Mouse (Mus musculus): Measurements from ENCODE around the gene Rbp3.

The Rbp3 gene

GRCm38 (mm10) chr14:33974752-33975151, 20.9 kb downstream of the Rbp3 start:
- DNase-seq (ENCODE audit: low spot score in 2 of 2): no peak

- no peak for DNase-seq (ENCODE audit: low spot score in 2 of 2)
Observed at GRCm38 (mm10) chr14:33977748-33978147, 23.9 kb downstream of the Rbp3 start.

- DNase-seq (ENCODE audit: low spot score in 2 of 2): no peak
Observed at GRCm38 (mm10) chr14:33978604-33979059, 24.8 kb downstream of the Rbp3 start, which contains the start of gene Zfp488. Zfp488 (minus strand) TSS chr14:33978764.

DNA sequence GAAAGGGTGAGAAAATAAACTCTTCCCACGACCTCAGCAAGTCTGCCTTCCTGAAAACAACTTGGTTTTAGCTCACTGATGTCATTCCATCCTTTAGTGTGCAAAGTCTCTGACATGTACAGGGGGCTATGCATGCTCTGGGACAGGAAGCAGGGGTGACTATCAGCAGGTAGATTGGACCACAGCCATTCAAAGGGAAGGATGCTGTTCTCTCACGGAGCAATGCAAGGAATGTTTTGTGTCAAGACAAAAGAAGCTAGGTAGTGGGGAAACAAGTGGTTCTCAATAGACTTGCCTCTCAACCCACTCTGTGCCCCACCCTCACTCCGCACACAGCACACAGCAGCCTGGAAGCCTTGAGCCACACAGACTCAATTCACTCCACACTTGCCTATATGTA, 35.4 kb downstream of the Rbp3 start:
- DNase-seq (ENCODE audit: low spot score in 2 of 2): no peak

GRCm38 (mm10) chr14:33991971-33992370, 38.2 kb downstream of the Rbp3 start:
- no peak for DNase-seq (ENCODE audit: low spot score in 2 of 2)

DNA sequence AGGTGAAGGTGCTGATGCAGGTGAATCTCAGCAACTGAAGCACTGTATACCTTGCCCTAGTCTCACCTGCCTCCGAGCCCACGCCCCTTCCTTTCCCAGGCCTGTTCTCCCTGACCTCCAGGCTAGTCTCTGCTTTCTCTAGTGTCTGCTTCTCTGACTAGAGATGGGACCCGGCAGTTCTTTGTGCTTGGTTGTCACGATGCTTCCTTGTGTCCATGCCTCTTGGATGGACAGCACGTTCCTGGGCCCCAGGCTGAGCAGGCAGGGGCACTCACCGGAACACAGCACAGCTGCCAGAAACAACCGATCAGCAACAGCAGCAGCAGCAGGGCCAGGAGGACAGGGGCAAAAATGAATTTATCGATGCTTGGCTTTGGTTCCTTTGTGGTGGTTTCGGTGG, 39.2 kb downstream of the Rbp3 start:
- DNase-seq (ENCODE audit: low spot score in 2 of 2): no peak

- DNase-seq (ENCODE audit: low spot score in 2 of 2): no peak
Observed at GRCm38 (mm10) chr14:33993521-33994289, 39.9 kb downstream of the Rbp3 start.

- DNase-seq (ENCODE audit: low spot score in 2 of 2): no peak
Observed at GRCm38 (mm10) chr14:33997427-33997826, 43.6 kb downstream of the Rbp3 start.

DNA sequence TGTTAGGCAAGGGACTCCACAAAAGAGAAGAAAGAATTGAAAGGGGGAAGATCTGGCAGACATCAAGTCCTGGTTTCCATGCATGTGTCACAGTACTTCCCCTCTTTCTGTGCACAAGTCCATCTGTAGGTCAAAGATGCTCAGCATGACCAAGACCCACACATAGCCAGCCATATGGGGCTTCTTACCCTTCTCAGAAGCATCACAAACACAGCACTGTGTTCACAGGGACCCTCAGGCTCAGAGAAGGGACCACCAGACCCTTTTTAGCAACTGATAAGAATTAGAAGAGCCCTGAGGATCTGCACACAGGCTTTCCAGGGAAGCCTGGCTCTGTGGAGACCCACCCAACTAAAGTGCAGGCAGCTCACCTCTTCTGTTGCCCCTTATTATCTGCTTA, 46.3 kb downstream of the Rbp3 start:
- DNase-seq (ENCODE audit: low spot score in 2 of 2): no peak

GRCm38 (mm10) chr14:34001445-34001844, 47.6 kb downstream of the Rbp3 start:
- DNase-seq (ENCODE audit: low spot score in 2 of 2): no peak

DNA sequence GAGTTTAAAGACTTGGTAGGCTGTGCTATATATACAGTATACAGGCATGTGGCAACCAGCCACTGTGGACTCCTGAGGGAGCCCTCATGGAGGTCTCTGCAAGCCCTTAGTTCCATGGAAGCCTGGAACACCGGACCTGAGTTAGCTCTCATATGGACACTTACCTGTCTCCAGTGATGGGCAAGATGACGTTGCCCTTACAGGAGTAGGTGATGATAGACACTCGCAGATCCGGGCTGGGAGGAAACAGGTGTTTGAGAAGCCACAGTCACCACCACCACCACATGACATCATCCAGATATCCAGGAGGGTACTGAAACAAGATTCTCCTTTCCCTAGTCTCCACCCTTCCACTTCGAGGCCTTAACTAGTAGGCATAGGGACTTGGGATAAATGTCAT, 48.6 kb downstream of the Rbp3 start:
- DNase-seq (ENCODE audit: low spot score in 2 of 2): no peak
